Mouse (Mus musculus) liver, postnatal 0 days (tissue): ENCODE results near the gene Hpn. TPM values are rescaled to one million over a fixed set of nuclear protein-coding genes. Genes with fewer than 3 reads are reported as not detected.

Experiments used
- ATAC-seq: fragments of 200-750 bp; cut with Nextera tagmentation; 2 replicates; pipeline ENCODE4 v1.8.0; 2017; ENCODE audit warnings: mild to moderate bottlenecking, moderate library complexity
- DNase-seq: peaks from one replicate; pipeline ENCODE4 v3.0.0-alpha.2; 2016
- H3K27ac ChIP-seq: fragments of 300-500 bp; sonication (generic); 2 replicates; pipeline ENCODE4 v1.5.1; 2014; ENCODE audit warnings: antibody characterized with exemption, moderate library complexity, mild to moderate bottlenecking, low read depth
- H3K27me3 ChIP-seq: fragments of 300-500 bp; sonication (generic); 2 replicates; pipeline ENCODE4 v1.6.1; 2014; ENCODE audit warnings: low read length, control low read depth, mixed read lengths; ENCODE audit not compliant: insufficient read depth
- H3K36me3 ChIP-seq: fragments of 300-500 bp; sonication (generic); replicated peaks from 2 replicates; pipeline ENCODE4 v1.6.1; 2014; ENCODE audit warnings: mild to moderate bottlenecking, control low read depth, low read length, moderate library complexity, mixed read lengths; ENCODE audit not compliant: insufficient read depth
- H3K4me1 ChIP-seq: fragments of 300-500 bp; sonication (generic); 2 replicates; pipeline ENCODE4 v1.6.1; 2014; ENCODE audit warnings: antibody characterized with exemption, mild to moderate bottlenecking, control low read depth; ENCODE audit not compliant: insufficient read depth
- H3K4me2 ChIP-seq: fragments of 300-500 bp; sonication (generic); 2 replicates; pipeline ENCODE4 v1.6.1; 2014; ENCODE audit warnings: low read depth, mild to moderate bottlenecking, low read length, moderate library complexity, mixed read lengths
- H3K4me3 ChIP-seq: fragments of 300-500 bp; sonication (generic); 2 replicates; pipeline ENCODE4 v1.5.1; 2014; ENCODE audit warnings: low read depth, low read length
- H3K9ac ChIP-seq: fragments of 300-500 bp; sonication (generic); replicated peaks from 2 replicates; pipeline ENCODE4 v1.6.1; 2014; ENCODE audit warnings: mild to moderate bottlenecking, moderate library complexity
- H3K9me3 ChIP-seq: fragments of 300-500 bp; sonication (generic); 2 replicates; pipeline ENCODE4 v1.6.1; 2016; ENCODE audit warnings: mild to moderate bottlenecking, control low read depth, low read length, mixed read lengths
- CTCF ChIP-seq: sonication (generic); IDR thresholded peaks from 2 replicates; pipeline ENCODE4 v1.5.1; 2016; ENCODE audit warnings: antibody characterized with exemption, low read depth
- EP300 ChIP-seq: IDR thresholded peaks from 2 replicates; pipeline ENCODE4 v1.6.1; 2016; ENCODE audit warnings: antibody characterized with exemption, low read depth, mild to moderate bottlenecking
- WGBS: fragments of 180-500 bp; shearing (Covaris S2); extraction: QIAGEN DNeasy Blood & Tissue Kit; methylation state at CpG from one replicate; pipeline ENCODE4 v1.1.7; 2014; ENCODE audit not compliant: insufficient replicate concordance; 5-methylcytosine and 5-hydroxymethylcytosine counted together
- polyA plus RNA-seq: library from polyadenylated mRNA; unstranded; fragments of >200 nt; fragmentation: Nextera tagmentation; extraction: Ambion mirVana; gene quantifications from 2 replicates; pipeline ENCODE4 v1.2.1, GENCODE M21; 2015

Gene Hpn
- polyA plus RNA-seq, 1 experiment from 2014 or later, result 250 TPM

- no peak overlapping the region for H3K4me3 ChIP-seq
- H3K27me3 ChIP-seq, result peaks cover 30% of the 10 kb centered on the region
- H3K4me2 ChIP-seq, result no peak overlapping the region
- H3K4me1 ChIP-seq, result peaks cover 11% of the 10 kb centered on the region; the same call in 1 of the 2 replicates
- no peaks in the 10 kb centered on the region for H3K9me3 ChIP-seq
- WGBS, result 74% methylated on average over 3 of the region's 3 CpGs
- no peak for DNase-seq
- H3K27ac ChIP-seq, result no peak overlapping the region
- H3K9ac ChIP-seq, result no peak overlapping the region
- TF ChIP-seq CTCF, result no peak
- TF ChIP-seq EP300, result no peak
- H3K36me3 ChIP-seq, result no peaks in the 10 kb centered on the region
- no peak for ATAC-seq
These were observed 8.6 kb upstream of the Hpn start for GRCm38 (mm10) chr7:31123697-31124096.

DNA sequence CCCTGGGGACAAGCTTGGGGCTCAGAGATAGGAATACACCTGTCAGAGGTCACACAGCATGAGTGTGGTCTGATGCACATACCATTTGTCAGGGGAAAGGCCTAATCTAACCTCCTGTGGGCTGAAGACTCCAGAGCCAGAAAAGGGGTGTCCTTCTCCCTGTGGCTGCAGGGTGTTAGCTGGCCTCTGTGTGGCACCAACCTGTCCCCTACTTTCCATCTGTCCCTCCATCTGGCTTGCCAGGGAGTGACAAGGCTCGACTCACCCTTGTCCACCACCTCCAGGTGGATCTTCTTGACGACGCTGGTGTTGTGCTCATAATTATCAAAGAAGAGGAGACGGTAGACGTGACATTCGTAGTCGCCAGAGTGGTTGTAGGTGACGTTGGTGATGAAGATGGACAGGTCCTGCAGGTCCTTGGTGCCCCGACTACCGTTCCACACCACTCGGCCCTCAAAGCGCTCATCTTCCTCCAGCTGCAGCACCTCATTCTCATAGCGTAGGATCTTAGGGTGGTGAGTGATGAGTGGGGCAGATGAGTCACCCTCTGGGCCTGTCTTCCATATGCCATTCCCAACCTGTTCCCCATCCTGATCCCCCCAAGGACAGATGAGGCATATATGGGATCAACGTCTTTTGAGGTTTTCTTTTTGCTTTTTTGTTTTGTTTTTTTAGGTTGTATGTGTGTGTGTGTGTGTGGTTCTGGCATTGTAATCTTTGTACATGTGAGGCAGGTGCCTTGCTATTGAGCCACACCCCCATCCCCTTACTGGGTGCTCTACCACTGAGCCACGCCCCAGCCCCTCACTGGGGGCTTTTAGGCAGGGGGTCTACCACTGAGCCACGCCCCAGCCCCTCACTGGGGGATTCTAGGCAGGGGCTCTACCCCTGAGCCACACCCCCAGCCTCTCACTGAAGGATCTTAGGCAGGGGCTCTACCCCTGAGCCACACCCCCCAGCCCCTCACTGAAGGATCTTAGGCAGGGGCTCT lies 7.8 kb upstream of the Hpn start:
- ATAC-seq, result no peak
- Histone ChIP-seq H3K4me3 (no peak overlapping the region), H3K27ac (no peak overlapping the region), H3K27me3 (peaks cover 30% of the 10 kb centered on the region), H3K9ac (no peak overlapping the region), H3K4me2 (no peak overlapping the region), H3K9me3 (no peaks in the 10 kb centered on the region), H3K36me3 (no peaks in the 10 kb centered on the region), H3K4me1 (peaks cover 11% of the 10 kb centered on the region; the same call in 1 of the 2 replicates)
- TF ChIP-seq CTCF (no peak), EP300 (no peak)
- no peak for DNase-seq
- WGBS, result 80% methylated on average over 16 of the region's 16 CpGs

- H3K9me3 ChIP-seq, result no peaks in the 10 kb centered on the region
- ATAC-seq (no peak), DNase-seq (no peak)
- H3K27ac ChIP-seq, result no peak overlapping the region
- peaks cover 7% of the 10 kb centered on the region for H3K4me1 ChIP-seq
- no peak for TF ChIP-seq CTCF
- no peak for TF ChIP-seq EP300
- no peak overlapping the region for H3K4me2 ChIP-seq
- no peak overlapping the region for H3K9ac ChIP-seq
- no peak overlapping the region for H3K4me3 ChIP-seq
- H3K36me3 ChIP-seq, result no peaks in the 10 kb centered on the region
- H3K27me3 ChIP-seq, result no peaks in the 10 kb centered on the region
- 81% methylated on average over 5 of the region's 5 CpGs for WGBS
These were observed 4.5 kb upstream of the Hpn start for GRCm38 (mm10) chr7:31119556-31119955.

DNA sequence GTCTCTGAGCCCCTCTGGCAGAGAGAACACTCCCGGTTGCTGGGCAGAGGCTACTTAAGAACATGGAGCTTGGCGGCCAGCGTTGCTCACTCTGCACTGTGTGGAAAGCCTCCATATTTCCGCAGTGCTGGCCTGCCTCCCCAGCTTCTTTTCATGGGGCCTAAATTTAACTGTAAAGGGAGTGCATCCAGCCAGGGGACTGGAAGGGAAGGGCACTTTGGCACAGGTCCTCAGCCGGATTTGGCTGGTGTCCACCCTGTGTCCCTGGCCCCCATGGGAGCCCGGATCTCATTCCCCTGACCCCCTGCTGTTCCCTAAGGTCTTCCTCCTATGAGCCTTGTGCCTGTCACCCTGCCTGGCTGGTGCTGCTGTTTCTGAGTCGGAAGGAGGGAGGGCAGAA lies 3.4 kb upstream of the Hpn start:
- no peaks in the 10 kb centered on the region for H3K9me3 ChIP-seq
- ATAC-seq (no peak), DNase-seq (no peak)
- H3K27ac ChIP-seq, result no peak overlapping the region
- TF ChIP-seq EP300, result no peak
- TF ChIP-seq CTCF, result no peak
- H3K4me1 ChIP-seq, result peaks cover 7% of the 10 kb centered on the region
- WGBS, result 78% methylated on average over 7 of the region's 7 CpGs
- no peaks in the 10 kb centered on the region for H3K27me3 ChIP-seq
- H3K36me3 ChIP-seq, result no peaks in the 10 kb centered on the region
- H3K4me3 ChIP-seq, result no peak overlapping the region
- H3K4me2 ChIP-seq, result no peak overlapping the region
- H3K9ac ChIP-seq, result no peak overlapping the region

- Histone ChIP-seq H3K27ac (no peak overlapping the region), H3K9ac (no peak overlapping the region), H3K9me3 (no peaks in the 10 kb centered on the region), H3K4me2 (no peak overlapping the region), H3K27me3 (no peaks in the 10 kb centered on the region), H3K4me1 (peaks cover 15% of the 10 kb centered on the region), H3K4me3 (no peak overlapping the region), H3K36me3 (no peaks in the 10 kb centered on the region)
- DNase-seq, result no peak
- TF ChIP-seq EP300 (no peak), CTCF (no peak)
- WGBS, result 77% methylated on average over 11 of the region's 11 CpGs
- ATAC-seq, result no peak
These were observed 2.4 kb upstream of the Hpn start for GRCm38 (mm10) chr7:31117465-31117864.

- DNase-seq (peak; percentile 44), ATAC-seq (no peak)
- Histone ChIP-seq H3K9ac (no peak overlapping the region), H3K36me3 (no peaks in the 10 kb centered on the region), H3K27me3 (no peaks in the 10 kb centered on the region), H3K9me3 (no peaks in the 10 kb centered on the region), H3K4me3 (no peak overlapping the region), H3K27ac (peak overlapping the region; percentile 92), H3K4me1 (peaks cover 21% of the 10 kb centered on the region), H3K4me2 (no peak overlapping the region)
- TF ChIP-seq EP300 (no peak), CTCF (no peak)
- WGBS, result 55% methylated on average over 15 of the region's 16 CpGs
These were observed 1.6 kb upstream of the Hpn start for GRCm38 (mm10) chr7:31116721-31117145.
